Mouse (Mus musculus) heart, postnatal 14 days (tissue): ENCODE results near the gene Selplg. TPM values are rescaled to one million over a fixed set of nuclear protein-coding genes. Genes with fewer than 3 reads are reported as not detected.
"Not testable (repeated sequence)": the region's sequence is repeated elsewhere in the genome, so short reads cannot be mapped to it uniquely, and the experiment has no call there.

Experiments used
- DNase-seq, 2 experiments: peaks; one replicate each; pipeline ENCODE4 v3.0.0; 2021 to 2022
- intact Hi-C: fragments of 180-260 bp; cut with DNase I; formaldehyde crosslinking; loops from one replicate; pipeline ENCODE4 v1.15.1; 2025
- total RNA-seq, 2 experiments: library from RNA; stranded (reverse); gene quantifications; 2 replicates each; pipeline ENCODE4 v1.2.3; 2021

Selplg gene
- total RNA-seq, 2 experiments from 2014 or later, result 2.3 to 6.4 TPM

DNA sequence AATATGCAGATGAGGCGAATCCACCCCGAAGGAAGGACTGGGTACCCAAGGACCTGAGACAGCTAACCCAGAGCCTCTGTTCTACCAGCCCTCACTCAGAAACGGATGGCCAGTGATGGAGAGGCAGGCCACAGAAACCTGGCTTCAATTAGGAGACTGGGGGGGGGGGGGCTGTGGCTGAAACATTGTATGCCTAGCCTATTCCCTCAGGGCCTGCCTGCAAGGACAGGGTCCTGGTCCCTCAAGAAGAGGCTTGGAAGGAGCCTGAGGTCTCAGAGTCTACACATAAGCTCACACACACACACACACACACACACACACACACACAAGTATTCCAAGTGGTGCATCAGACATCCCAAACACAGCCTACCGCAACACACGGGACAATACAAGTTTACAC, 32.8 kb downstream of the Selplg start:
- DNase-seq, result no peak
- intact Hi-C loops, result no loop called here

DNA sequence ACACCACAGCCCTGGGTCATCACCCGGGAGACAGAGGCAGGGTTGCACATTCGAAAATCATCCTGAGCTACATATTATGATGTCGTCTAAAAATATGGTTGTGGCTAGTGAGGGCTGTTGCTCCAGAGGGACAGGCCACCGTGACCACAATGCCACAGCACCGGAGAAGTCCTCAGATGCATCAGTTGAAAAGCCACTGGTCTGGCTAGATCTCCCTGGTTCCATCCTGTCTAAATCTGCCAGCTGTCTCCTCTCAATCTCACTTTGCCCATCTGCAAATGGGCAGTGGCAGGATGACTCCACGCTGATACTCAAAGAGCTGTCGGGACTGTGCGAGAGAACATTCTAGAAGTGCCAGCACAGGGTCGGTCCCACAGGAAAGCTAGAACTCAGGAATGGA, 33.9 kb downstream of the Selplg start:
- DNase-seq, result no peak
- intact Hi-C loops, result no loop called here

DNA sequence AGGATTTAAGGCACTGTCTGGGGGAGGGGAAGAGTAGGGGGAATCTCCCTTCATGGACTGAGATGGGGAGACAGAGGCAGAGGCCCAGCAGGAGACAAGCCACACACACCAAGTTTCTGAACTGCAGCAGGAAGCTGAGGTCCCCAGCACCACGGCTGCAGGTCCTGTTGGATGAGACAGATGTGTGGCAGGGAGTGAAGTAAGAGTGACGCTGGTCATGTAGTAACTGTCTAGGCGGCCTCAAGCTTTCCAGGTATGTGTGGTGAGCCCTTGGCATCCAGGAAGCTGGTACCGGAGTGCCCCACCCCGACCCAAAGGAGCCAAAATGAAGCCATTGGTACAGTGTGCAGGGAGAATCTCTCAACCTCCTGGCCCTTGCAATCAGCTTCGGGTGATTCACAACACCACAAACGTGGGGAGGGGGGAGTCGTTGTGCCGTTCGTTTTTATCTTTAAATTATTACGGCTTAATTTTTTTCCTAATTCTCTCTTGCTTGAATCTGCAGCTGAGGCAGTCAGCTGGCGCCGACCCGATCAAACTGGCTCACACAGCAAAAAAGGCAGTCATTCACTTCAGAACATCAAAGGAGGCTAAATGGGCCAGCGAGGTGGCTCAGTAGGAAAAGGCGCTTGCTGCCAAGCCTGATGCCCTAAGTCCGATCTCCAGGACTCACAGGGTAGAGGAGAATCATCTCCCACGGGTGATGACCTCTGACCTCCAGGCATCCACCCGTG, 35.1 kb downstream of the Selplg start:
- intact Hi-C loops, result no loop called here
- no peak for DNase-seq

DNA sequence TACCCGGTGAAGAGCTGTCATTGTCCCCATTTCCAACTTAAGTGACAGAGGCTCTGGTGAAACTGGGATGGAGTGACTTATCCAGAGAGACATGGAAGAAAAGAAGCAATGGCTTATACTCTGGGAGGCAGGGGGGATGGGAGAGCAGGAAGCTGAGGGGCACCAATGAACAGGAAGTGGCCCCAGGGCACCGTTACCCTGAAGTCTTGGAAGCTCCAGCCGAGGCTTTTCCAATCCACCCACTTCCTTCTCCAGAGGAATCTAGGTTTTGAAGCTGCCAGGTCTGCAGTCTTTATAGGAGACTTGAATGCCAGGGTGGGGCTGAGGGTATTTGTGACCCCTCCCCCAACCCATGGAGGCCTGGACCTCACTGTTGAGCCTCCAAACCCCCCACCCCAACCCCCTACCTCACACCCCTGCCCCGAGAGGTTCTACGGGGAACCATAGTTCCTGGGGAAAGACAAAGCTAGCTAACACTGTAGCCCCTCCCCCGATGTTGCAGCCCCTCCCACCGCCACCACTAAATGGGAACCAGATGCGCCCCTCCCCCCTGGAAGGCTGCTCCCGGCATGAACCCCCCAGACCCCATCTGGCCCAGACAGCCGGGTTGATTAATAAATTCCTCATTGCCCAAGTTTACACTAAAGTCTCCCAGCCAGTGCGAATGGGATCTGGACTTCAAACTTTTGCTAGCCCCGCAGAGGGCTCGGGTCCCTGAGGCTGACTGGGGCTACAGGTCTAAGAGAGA, 35.9 kb downstream of the Selplg start:
- intact Hi-C loops, result no loop called here
- no peak for DNase-seq

DNA sequence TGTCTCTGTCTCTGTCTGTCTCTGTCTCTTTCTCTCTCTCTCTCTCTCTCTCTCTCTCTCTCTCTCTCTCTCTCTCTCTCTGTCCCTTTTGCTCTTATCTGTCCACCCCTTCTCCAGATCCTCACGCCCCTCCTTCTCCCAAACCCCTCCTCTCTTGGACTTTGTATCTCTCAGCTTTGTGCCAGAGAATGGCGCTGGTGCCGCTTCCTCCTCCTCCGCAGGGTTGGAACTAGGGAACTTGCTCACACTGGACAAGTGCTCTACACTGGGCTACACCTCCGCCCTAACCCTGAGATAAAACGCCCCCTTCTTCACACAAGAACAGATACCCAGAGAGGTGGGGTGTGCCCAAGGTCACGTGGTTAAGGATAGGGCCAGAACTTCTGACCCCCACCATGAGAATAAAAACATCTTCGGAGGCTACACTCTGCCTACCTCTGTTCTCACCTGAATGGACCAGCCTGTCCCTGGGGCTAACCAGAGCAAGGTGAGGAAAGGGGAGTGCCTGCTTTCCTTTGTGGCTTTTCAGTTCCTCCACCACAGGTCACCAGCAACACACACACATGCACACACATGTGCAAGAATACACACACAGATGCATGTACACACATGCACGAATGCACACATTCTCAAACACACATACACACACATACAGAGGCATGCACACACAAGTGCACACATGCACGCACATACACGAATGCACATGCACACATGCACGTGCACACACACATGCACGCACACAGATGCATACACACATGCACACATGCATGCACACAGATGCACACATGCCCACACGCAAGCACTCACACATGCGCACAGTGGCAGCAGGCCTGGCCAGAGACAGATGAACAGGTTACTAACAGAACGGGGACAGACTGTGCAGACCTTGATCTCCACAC, 41.0 kb downstream of the Selplg start:
- no peak for DNase-seq
- intact Hi-C loops, result no loop called here

DNA sequence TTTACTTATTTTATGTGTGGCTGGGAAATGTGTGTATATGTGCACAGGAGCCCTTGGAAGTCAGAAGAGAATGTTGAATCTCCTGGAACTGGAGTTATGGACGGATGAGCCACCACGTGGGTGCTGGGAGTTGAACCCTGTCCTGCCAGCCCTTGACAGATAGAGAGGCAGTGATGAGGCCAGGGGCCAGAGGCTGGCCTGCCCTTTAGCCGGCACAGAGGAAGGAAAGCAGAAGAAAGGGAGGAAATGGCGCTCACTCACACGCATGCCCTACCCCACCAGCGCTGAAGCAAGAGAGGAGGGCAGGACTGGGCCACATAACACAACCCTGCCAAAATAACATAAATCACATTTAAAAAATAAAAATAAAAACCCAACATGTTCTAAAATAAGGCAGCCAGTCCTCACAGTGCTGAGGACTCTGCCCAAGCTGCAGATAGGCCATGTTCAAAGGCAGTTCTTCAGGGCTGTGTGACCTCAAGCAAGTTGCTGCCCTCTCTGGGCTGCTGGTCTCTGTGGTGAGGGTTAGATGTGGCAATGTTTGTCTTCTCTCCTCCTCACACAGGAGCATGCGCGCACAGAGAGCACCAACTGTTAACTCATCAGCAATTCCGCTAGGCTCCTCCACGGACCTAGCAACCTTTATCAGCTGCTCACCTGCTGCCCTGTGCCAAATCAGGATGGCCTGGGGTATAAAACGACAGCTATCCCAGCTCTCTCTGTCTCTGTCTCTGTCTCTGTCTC, 41.8 kb downstream of the Selplg start:
- intact Hi-C loops, result no loop called here
- no peak for DNase-seq

DNA sequence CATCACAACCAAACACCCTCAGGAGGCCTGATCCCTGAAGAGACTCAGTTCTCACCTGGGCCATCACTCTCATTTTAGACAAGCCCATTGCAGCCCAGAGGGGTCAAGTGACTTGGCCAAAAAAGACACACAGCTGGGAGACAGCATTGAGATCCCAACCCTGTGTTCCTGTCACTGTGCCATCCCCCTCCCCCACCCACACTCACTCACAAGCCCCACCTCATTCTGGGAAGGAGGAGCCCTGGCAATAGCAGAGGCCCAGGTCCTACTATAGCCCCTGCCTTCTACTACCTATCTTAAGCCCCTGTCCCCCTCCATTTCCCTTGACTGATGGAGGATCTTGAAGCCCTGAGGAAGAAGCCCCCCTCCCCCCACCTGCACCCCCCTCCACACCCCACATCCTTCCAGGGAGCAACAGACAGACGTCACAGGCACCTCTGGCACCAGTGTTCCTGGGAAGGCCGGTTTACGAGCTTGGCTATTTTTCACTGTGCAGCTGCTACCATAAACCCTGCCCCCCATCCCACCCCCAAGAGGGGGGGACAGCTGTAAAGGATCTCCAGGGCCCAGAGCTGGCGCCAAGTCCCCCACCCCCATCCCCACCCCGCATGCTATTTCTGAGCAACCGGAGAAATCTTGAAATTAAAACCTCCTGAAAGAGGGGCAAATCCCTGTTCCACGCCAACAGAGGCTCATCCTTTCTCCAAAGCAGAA, 43.2 kb downstream of the Selplg start:
- intact Hi-C loops, result no loop called here
- peak; percentile 38 to 45 for DNase-seq

DNA sequence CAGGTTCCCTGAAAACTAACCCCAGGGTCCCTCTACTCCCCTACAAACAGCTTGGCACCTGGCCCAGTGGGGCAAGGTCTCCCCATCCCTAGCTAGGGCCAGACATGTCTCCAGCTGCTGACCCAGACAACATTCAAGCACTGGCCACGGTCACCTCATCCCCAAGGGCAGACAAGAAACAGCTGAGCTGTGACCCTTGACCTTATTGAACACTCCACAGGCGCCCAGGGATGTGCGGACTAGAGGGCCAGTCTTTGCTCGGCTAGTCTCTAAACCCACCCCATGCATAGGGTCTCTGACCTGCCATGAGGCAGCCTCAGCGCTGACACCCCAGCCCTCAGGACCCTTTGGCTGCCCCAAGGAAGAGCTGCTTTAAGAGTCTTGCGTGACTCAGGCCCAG, 43.8 kb downstream of the Selplg start:
- intact Hi-C loops, result no loop called here
- no peak for DNase-seq

DNA sequence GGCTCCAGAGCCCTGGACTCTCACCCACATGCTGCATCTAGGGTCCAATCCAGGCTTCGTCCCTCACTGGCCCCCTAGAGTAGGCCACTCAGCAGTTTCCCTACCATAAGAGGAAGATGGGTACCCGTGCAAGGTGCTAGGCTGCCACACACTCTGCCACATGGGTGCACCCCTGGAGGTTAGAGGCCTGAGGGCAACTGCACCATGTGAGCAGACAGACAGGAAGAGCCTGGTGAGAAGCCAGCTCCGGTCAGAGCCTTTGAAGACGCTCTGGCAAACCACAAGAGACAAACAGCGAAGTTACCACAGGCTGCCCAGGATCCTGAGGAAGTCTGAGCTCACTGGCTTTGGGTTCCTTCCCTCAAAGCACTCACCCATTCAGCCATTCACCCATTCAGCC, 45.5 kb downstream of the Selplg start:
- no peak for DNase-seq
- intact Hi-C loops, result no loop called here

DNA sequence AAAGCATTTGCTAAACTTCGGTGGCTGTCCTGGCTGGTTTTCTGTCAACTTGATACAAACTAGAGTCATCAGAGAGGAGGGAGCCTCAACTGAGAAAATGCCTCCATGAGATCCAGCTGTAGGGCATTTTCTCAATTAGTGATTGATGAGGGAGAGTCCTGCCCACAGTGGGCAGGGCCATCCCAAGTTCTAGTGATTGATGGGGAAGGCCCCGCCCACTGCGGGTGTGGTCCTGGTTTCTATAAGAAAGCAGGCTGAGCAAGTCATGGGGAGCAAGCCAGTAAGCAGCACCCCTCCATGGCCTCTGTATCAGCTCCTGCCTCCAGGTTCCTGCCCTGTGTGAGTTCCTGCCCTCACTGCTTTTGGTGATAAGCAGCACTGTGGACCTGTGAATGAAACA, 48.3 kb downstream of the Selplg start:
- intact Hi-C loops, result not testable (repeated sequence)
- peak; percentile 36 to 42 for DNase-seq

DNA sequence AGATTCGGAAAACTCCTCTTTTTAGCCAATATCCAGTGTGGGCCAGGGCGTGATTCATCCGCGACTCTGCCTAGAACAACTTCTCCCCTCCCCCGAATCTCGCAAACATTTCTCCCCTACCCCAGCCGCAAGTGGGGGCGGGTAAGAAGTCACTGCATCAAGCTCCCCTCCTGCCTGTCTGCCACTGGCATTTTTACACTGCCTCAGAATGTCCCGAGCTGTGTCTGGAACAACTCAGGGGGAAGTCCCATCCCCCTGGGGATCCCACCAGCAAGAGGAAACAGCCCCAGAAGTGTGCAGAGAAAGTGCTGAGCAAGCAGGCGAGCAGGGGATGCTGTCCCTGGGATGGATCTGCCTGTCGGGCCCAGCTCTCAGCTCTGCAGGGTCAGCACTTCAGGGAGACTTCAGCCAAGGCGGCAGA, 48.9 kb downstream of the Selplg start:
- intact Hi-C loops, result no loop called here
- peak; percentile 64 to 68 for DNase-seq

DNA sequence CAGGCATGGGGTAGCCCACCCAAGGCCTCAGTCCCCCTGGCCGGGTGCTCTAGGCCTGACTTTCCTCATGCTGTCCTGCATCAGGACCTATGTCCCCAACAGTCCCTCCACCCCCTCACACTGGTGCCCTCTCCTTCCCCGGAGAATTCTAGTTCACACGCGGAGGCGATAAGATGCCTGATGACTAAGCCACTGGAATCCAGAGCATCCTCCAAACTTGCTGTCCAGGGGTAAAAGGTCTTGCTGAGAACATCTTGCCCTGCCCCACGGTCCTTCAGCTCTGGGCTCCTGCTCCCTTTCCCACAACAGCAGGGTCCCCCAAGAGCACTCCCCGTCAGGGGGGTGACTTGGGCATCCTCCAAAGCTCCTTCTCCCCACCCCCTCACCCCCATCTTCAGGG, 49.8 kb downstream of the Selplg start:
- intact Hi-C loops, result no loop called here
- no peak for DNase-seq

DNA sequence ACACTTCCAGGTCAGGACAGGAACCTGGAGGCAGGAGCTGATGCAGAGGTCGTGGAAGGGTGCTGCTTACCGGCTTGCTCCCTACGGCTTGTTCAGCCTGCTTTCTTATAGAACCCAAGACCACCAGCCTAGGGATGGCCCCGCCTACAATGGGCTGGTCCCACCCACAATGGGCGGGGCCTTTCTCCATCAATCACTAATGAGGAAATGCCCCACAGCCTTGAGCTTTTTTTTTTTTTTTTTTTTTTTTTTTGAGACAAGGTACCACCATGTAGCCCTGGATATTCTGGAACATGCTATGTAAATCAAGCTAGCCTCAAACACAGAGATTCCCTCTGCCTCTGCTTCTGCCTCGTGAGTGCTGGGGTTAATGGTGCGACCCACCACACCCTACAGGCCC, 50.6 kb downstream of the Selplg start:
- DNase-seq, result no peak
- intact Hi-C loops, result no loop called here

DNA sequence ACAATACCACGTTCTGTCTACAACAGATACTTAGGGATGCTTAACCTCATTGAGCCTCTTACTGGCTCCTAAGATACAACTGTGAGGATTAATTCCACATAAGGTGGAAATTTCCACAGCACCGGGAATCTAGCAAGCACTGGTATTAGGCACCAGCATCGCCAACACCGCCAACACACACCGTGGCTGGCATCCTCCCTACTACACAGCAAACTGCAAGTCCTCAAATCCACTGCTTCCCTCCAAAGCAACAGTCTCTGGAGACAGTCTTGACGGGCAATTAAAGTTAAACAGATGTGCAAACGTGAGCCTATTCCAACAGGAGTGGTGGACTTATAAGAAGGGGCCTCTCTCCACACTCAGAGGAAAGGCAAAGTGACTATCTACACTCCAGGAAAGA, 51.2 kb downstream of the Selplg start:
- no peak for DNase-seq
- intact Hi-C loops, result no loop called here

DNA sequence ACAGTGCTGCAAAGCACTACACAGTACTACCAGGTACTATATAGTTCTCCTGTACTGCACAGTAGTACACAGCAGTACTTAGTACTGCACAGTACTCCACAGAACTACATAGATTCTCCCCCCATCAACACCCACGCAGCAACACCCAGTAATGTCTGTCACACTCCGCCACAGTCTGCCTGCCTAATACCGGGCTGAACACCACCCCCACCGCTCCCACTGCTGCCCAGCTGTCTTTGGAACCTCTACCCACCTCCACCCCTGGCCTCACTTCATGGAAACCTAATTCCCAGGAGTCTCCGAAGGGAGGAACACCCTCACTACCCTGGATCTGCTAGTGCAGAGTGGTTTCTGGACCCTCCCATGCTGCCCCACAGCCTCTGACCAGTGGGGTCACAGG, 51.7 kb downstream of the Selplg start:
- DNase-seq, result no peak
- intact Hi-C loops, result no loop called here

DNA sequence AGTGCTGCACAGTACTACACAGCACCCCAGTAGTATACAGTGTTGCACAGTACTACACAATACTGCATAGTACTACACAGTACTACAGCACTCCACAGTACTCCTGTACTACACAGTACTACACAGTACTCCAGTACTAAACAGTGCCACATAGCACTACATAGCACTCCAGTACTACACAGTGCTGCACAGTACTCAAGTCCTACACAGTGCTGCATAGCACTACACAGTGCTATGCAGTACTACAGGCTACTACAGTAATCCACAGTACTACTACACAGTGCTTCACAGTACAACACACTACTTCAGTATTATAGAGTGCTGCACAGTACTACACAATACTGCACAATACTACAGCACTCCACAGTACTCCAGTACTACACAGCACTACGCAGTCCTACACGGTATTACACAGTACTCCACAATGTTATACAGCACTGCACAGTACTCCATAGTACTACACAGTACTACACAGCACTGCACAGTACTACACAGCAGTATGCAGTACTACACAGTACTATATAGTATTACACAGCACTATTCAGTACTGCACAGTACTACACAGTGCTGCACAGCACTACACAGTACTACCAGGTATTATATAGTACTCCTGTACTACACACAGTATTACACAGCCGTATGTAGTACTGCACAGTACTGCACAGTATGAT, 52.2 kb downstream of the Selplg start:
- intact Hi-C loops, result no loop called here
- DNase-seq, result no peak

DNA sequence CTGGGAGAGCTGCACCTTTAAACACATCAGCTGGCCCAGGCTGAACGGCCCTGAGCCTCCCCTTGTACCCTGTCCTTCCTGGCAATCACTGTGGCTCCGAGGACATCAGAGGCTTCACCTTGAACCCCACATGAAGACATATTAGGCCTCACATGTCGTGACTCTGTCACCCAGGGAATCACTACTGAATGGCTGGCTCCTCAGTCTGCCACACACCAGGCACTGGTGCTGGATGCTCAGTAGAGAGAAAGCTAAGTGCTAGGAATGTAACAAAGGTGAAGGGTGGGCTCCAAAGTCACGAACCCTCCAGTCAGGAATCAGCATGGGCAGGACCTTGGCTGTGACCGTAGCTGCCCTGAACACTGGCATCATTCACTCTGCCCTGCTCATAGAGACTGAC, 52.9 kb downstream of the Selplg start:
- no peak for DNase-seq
- intact Hi-C loops, result no loop called here

DNA sequence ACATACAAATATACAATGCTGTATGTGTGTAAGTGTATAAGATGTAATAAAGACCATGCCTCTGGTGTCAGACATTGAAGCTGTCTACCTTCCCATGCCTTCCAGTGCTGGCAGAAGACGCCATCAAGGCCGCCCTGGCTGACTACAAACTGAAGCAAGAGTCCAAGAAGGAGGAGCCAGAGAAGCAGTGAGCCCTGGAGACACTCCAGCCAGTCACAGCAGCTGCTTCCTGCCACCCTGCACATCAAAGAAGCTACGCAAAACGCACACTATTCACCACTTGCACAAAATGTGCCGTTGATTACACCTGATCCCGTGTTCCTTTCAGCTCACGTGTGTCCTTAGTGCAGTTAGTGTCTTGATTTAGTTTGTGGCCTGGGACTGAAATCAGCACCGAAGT, 54.7 kb downstream of the Selplg start:
- intact Hi-C loops, DNase-seq: not testable (repeated sequence)

DNA sequence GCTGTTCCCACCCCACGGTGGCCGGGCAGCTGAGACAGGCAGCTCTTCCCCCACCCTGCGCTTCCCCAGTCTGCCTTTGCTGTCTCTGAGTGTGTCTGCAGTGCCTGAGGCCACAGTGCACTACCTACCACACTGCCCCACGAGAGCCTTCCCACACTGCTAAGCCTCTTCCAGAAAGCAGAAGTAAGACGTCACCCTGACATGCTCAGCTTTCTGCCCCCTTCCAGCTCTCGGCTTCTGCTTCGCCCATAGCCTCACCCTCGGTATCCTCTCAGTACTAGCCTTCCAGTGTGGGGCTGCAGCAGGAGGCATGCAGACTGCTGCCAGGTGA, 55.6 kb downstream of the Selplg start:
- intact Hi-C loops, result no loop called here

More for the DNA sequence above, 55.6 kb downstream of the Selplg start:
- DNase-seq, result no peak
